Mouse (Mus musculus) liver, adult (tissue): ENCODE results near the gene Rab6a.

Experiments used
- GATA4 ChIP-seq: IDR thresholded peaks from 2 replicates; pipeline ENCODE4 v1.6.1; 2014; ENCODE audit warnings: mild to moderate bottlenecking, low read length; ENCODE audit not compliant: insufficient replicate concordance

Gene Rab6a

DNA sequence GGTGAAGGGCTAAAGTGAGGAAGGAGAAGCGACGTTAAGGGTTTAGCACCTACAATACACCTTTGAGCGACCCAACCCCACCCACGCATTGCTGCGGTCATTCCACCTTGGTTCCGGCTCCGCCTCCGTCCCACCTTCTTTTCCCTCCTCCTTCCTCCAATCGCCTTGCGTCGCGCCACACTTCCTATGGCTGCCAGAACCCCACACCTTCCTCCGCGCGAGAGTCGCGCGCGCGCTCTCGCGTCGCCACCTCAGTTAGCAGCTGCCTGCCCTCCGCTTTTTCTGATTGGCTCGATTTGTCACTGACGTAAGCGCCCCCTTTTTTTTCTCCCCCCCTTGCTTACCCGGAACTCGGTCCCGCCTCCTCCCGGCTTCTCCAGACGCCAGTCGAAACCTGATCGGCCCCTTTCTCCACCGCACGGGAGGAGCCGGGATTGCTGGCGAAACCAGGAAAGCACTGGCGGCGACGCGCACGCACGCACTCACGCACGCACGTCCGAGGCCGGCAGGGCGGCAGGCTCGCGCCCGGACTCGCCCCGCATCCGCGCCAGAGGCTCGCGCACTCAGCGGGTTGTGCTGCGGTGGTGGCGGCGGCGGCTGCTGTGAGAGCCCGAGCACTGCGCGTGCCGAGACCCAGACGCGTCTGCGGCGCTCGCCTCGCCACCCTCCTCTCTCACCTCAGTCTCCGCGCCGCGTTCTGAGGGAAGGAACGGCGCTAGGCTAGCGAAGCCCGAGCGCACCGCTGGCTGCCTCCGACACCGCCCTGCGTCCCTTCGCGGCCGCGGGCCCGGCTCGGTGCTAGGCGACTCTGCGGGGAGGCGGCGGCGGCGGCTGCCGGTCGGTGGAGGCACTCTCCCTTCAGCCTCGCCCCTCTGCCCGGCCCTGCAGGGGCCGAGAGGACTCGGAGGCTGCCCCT is at the start of gene Rab6a:
Rab6a (plus strand) TSS at position 197 of the 916 bp plus-strand sequence.
- peak; percentile 61; the same call in 1 of the 2 replicates for TF ChIP-seq GATA4

DNA sequence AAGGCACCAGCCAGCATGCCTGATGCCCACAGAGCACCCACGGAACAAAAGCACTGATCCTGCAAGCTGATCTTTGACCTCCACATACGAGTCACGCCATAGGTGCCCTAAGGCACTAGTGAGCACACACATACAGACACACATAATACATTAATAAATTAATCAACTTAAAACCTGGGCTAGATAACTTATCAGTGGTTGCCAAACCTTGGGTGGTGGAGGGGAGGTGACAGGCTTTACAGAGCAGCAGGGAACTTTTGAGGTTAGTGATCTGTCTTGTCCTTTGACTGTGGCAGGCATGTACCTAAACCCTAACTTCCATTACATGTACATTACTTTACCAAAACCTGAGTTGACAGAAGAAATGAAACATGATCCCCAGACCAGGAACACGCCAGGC is 47.9 kb upstream of the Rab6a start:
- no peak for TF ChIP-seq GATA4

GRCm38 (mm10) chr7:100561861-100562587 is 45.2 kb upstream of the Rab6a start:
- TF ChIP-seq GATA4 = no peak

- TF ChIP-seq GATA4 = no peak
These were observed 37.3 kb upstream of the Rab6a start for GRCm38 (mm10) chr7:100569907-100570306.

GRCm38 (mm10) chr7:100570930-100571715 is 36.1 kb upstream of the Rab6a start:
- no peak for TF ChIP-seq GATA4

DNA sequence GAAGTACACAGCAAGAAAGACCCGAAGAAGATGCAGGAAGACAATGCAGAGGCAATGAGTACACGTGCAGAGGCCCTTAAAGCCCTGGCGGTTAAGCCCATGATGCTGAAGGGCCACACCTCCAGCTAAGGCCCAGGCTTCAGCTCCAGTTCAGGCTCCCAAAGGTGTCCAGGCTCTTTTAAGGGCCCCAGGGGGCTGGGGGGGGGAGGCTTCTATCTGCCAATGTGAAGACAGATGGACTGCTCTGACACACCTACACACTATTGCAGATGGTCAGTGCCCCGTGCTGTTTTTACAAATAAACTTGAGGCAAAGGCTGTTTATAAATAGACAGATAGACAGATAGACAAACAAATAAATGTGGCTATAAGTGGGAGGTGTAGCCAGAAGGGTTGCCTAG is 35.1 kb upstream of the Rab6a start:
- no peak for TF ChIP-seq GATA4

GRCm38 (mm10) chr7:100572704-100573103 is 34.5 kb upstream of the Rab6a start:
- no peak for TF ChIP-seq GATA4

DNA sequence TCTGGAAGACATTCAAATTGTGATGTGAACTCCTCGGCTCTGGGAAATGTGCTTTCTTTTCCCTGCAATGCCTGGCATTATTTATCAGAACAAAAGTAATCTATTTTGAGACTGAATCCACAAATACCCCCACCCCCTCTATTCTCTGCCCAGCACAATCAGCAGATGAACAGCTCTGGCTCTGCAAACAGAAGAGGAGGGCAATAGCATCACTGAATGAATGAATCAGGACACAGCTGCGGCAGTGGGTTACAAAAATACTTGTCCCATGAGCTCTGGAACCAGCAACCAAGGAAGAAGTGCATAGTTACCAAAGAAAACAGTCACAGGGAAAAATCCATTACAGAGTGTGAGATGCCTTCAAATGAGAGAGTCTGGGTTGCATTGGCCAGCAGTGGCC is 28.4 kb upstream of the Rab6a start:
- TF ChIP-seq GATA4 = no peak

DNA sequence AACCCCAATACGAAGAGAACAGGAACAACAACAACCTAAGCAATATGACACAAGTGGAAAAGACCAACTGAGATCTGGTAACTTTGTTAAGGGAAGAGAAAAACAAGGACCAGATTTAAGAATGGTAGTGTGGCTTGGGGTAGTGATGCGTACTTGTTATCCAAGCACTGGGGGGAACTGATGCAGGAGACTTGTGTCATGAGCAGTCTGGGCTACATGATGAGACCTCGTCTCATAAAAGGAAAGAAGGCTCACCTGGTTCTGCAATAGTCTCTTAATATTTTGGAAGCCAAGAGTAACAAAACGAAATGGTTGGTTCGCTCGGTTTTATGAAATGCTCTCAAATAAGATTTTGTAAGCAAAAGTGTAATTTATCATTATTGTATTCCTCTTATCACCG is 25.0 kb upstream of the Rab6a start:
- no peak for TF ChIP-seq GATA4

- peak; percentile 55; the same call in 1 of the 2 replicates for TF ChIP-seq GATA4
These were observed 24.4 kb upstream of the Rab6a start for GRCm38 (mm10) chr7:100582727-100583236.

- no peak for TF ChIP-seq GATA4
These were observed 17.4 kb upstream of the Rab6a start for GRCm38 (mm10) chr7:100589816-100590215.

DNA sequence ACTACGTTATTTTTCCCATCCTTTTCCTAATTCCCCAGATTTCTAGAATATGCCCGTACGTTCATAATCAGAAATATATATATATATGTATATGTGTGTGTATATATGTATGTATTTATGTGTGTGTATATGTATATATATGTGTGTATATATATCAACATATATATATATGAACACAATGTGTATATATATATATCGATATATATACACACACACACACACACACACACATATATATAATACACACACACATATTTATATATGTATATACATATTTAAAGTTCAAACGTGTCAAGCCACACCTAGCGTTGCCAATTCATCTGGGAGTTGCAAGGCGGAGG is 16.7 kb upstream of the Rab6a start:
- TF ChIP-seq GATA4 = no peak

GRCm38 (mm10) chr7:100590845-100591521 is 16.2 kb upstream of the Rab6a start:
- peak; percentile 73; the same call in 1 of the 2 replicates for TF ChIP-seq GATA4

- TF ChIP-seq GATA4 = no peak
These were observed 15.7 kb upstream of the Rab6a start for GRCm38 (mm10) chr7:100591522-100591852.

DNA sequence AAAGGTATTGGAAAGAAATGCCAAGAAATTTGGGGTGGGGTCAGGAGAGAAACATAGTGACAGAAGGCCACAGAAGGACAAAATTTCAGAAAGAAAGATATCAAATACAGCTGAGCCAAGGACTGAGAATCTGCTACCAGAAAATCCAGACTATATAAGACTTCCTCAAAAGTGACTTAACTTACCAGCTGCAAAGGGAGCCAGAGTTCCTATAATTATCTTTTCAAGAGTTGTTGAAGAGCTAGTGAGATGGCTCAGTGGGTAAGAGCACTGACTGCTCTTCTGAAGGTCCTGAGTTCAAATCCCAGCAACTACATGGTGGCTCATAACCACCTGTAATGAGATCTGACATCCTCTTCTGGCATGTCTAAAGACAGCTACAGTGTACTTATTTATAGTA is 13.9 kb upstream of the Rab6a start:
- TF ChIP-seq GATA4 = no peak
